ENCODE assay signal across 14 mouse cellular contexts in genomic region chr6:39004003-39004473, GRCm38 (mm10).
DNase-seq lines count a peak whose midpoint lies in the region; ATAC-seq and TF ChIP-seq lines count a peak whose summit lies in the region.
"Had no signal": no experiment of that assay in that cellular context is flagged by ENCODE, and none has a peak within 500 bp of the region (broad histone marks: within the 10 kb centered on the region; RNA-seq: fewer than 3 reads in every experiment).

No protein-coding gene starts in this region.

- H3K4me1 ChIP-seq in kidney, adult 2 months (ENCODE audit: control insufficient read depth, insufficient read depth, low read length): no peaks in the 10 kb centered on the region
- no peaks in the 10 kb centered on the region; the same call in 1 of the 2 replicates for H3K4me1 ChIP-seq in midbrain, postnatal 0 days (ENCODE audit: insufficient read depth, low read length)
- H3K4me1 ChIP-seq: embryonic facial prominence, embryonic 15.5 days had no signal

- H3K4me2 ChIP-seq in midbrain, postnatal 0 days (ENCODE audit: low read depth, low read length, poor library complexity, severe bottlenecking): no peak overlapping the region
- H3K4me2 ChIP-seq: embryonic facial prominence, embryonic 15.5 days had no signal

- no peak overlapping the region for H3K4me3 ChIP-seq in kidney, adult 2 months (ENCODE audit: insufficient read depth, low read depth, low read length)
- H3K4me3 ChIP-seq in midbrain, postnatal 0 days (ENCODE audit: low read depth, low read length): no peak overlapping the region
- H3K4me3 ChIP-seq: embryonic facial prominence, embryonic 15.5 days had no signal

- no peaks in the 10 kb centered on the region for H3K27me3 ChIP-seq in kidney, adult 2 months (replicated peaks; ENCODE audit: control insufficient read depth, insufficient read depth, low read length)
- H3K27me3 ChIP-seq in midbrain, postnatal 0 days (ENCODE audit: insufficient read depth, low read length): no peaks in the 10 kb centered on the region
- H3K27me3 ChIP-seq: embryonic facial prominence, embryonic 15.5 days had no signal

- H3K9me3 ChIP-seq in midbrain, postnatal 0 days (ENCODE audit: low read length): no peaks in the 10 kb centered on the region
- H3K9me3 ChIP-seq: embryonic facial prominence, embryonic 15.5 days had no signal

- no peak for TF ChIP-seq POLR2A in kidney, adult 2 months (IDR thresholded peaks at IDR 0.05; ENCODE audit: low read depth, low read length)

- peak; percentile 21 for DNase-seq in gastrocnemius, adult 18-20 months (ENCODE audit: low spot score)
- no peak for DNase-seq in gastrocnemius, adult 8-10 months (ENCODE audit: low spot score in 2 of 2)
- DNase-seq in B cell, adult 2 months: peak; percentile 55 to 58
- peak; percentile 81 for DNase-seq in kidney, adult 2 months
- DNase-seq in midbrain, postnatal 0 days (ENCODE audit: low spot score): no peak
- no peak for DNase-seq in thymus, adult 18-20 months
- DNase-seq in heart, postnatal 36 days: no peak
- DNase-seq: layer of hippocampus, adult 9-11 months; left cerebral cortex, postnatal 4 days; right cerebral cortex, postnatal 4 days; thymus, adult 2 months had no signal

- TF ChIP-seq CTCF in kidney, adult 2 months (conservative IDR thresholded peaks at IDR 0.05; ENCODE audit: insufficient read depth, insufficient read length, low read depth, low read length): no peak
- TF ChIP-seq CTCF in midbrain, postnatal 0 days (IDR thresholded peaks at IDR 0.05): no peak

- no peak overlapping the region for H3K9ac ChIP-seq in midbrain, postnatal 0 days (replicated peaks; ENCODE audit: low read length, poor library complexity, severe bottlenecking)
- H3K9ac ChIP-seq: embryonic facial prominence, embryonic 15.5 days had no signal

- H3K36me3 ChIP-seq in kidney, adult 2 months (ENCODE audit: control insufficient read depth, insufficient read depth, low read length): no peaks in the 10 kb centered on the region
- H3K36me3 ChIP-seq in midbrain, postnatal 0 days (ENCODE audit: insufficient read depth, low read length): no peaks in the 10 kb centered on the region
- H3K36me3 ChIP-seq: embryonic facial prominence, embryonic 15.5 days had no signal

- H3K27ac ChIP-seq in kidney, adult 2 months (ENCODE audit: insufficient read depth, low read depth, low read length): peak overlapping the region; percentile 65
- no peak overlapping the region for H3K27ac ChIP-seq in midbrain, postnatal 0 days (ENCODE audit: low read depth, low read length)
- H3K27ac ChIP-seq: embryonic facial prominence, embryonic 15.5 days had no signal

- intact Hi-C loops in heart, postnatal 36 days (cut with DNase I): no loop called here

- 60% methylated on average over 12 of the region's 12 CpGs for WGBS in kidney, adult 2 months
- WGBS in midbrain, postnatal 0 days: 82% methylated on average over 12 of the region's 12 CpGs

- peak; percentile 43; the same call in 1 of the 2 replicates for ATAC-seq in megakaryocyte, adult 5-6 weeks (ENCODE audit: poor library complexity, severe bottlenecking)
- ATAC-seq in midbrain, postnatal 0 days (ENCODE audit: low FRiP score): no peak
- ATAC-seq: forebrain, embryonic 14.5 days had no signal

Comparison
In these comparisons a context has a peak if more than half of its experiments do, and no peak if none do; other contexts are left out.
1. DNase-seq: peak in gastrocnemius, adult 18-20 months (single experiment), B cell, adult 2 months (2 of 2) and kidney, adult 2 months (single experiment); none in gastrocnemius, adult 8-10 months (0 of 2), midbrain, postnatal 0 days (single experiment), thymus, adult 18-20 months (0 of 2) and heart, postnatal 36 days (0 of 2).